In genomic region chr8:103442420-103443125, GRCm38 (mm10) we compare ENCODE assay signal across 11 mouse cellular contexts.
DNase-seq lines count a peak whose midpoint lies in the region; TF ChIP-seq lines count a peak whose summit lies in the region.
"Had no signal": no experiment of that assay in that cellular context is flagged by ENCODE, and none has a peak within 500 bp of the region (broad histone marks: within the 10 kb centered on the region; RNA-seq: fewer than 3 reads in every experiment).

No protein-coding gene starts in this region.

- DNase-seq in layer of hippocampus, adult 2 months (ENCODE audit: low spot score in 2 of 2), result no peak
- DNase-seq in layer of hippocampus, adult 8-10 months (ENCODE audit: low spot score in 2 of 2), result no peak
- peak; percentile 33 for DNase-seq in adipocyte (ENCODE audit: low spot score)
- DNase-seq in embryonic facial prominence, embryonic 10.5 days (ENCODE audit: low spot score), result peak; percentile 30
- DNase-seq in lung, postnatal 4 days, result peak; percentile 25 to 72
- DNase-seq in Muller cell, postnatal 12 days (ENCODE audit: inconsistent ontology term), result no peak
- no peak for DNase-seq in spleen, adult 18-20 months
- DNase-seq in kidney, adult 11 months, result no peak
- DNase-seq: gastrocnemius, postnatal 25 days; kidney, adult 2 months; thymus, postnatal 25 days had no signal

- H3K36me3 ChIP-seq in embryonic facial prominence, embryonic 10.5 days (replicated peaks), result no peaks in the 10 kb centered on the region

- H3K27ac ChIP-seq in layer of hippocampus, adult 2 months, result peak overlapping the region; percentile 32; the same call in 1 of the 2 replicates
- peak overlapping the region; percentile 74 for H3K27ac ChIP-seq in embryonic facial prominence, embryonic 10.5 days (replicated peaks)

- H3K4me1 ChIP-seq in embryonic facial prominence, embryonic 10.5 days, result peaks cover 29% of the 10 kb centered on the region

- TF ChIP-seq CTCF in layer of hippocampus, adult 2 months (conservative IDR thresholded peaks at IDR 0.05), result no peak

- peaks cover 8% of the 10 kb centered on the region; the same call in 1 of the 2 replicates for H3K27me3 ChIP-seq in embryonic facial prominence, embryonic 10.5 days (replicated peaks; ENCODE audit: low read depth, poor library complexity, severe bottlenecking)

- H3K4me3 ChIP-seq in layer of hippocampus, adult 2 months, result no peak overlapping the region
- no peak overlapping the region for H3K4me3 ChIP-seq in embryonic facial prominence, embryonic 10.5 days

- 14% methylated on average over 6 of the region's 6 CpGs for WGBS in embryonic facial prominence, embryonic 10.5 days

- H3K9me3 ChIP-seq in embryonic facial prominence, embryonic 10.5 days, result no peaks in the 10 kb centered on the region

Comparison
In these comparisons a context has a peak if more than half of its experiments do, and no peak if none do; other contexts are left out.
1. DNase-seq: peak in adipocyte (single experiment), embryonic facial prominence, embryonic 10.5 days (single experiment) and lung, postnatal 4 days (2 of 2); none in layer of hippocampus, adult 2 months (0 of 2), layer of hippocampus, adult 8-10 months (0 of 2), Muller cell, postnatal 12 days (single experiment), spleen, adult 18-20 months (0 of 2) and kidney, adult 11 months (single experiment).